Mouse (Mus musculus) activated CD4-positive, CD25-positive, alpha-beta regulatory T cell, adult 4 months (primary cell): Measurements from ENCODE around the gene Stip1. TPM values are rescaled to one million over a fixed set of nuclear protein-coding genes. Genes with fewer than 3 reads are reported as not detected.
"Not testable (repeated sequence)": the region's sequence is repeated elsewhere in the genome, so short reads cannot be mapped to it uniquely, and the experiment has no call there.

Experiments used
- ATAC-seq: one replicate; pipeline ENCODE4 v1.8.0; 2017
- polyA plus RNA-seq, 2 experiments: library from polyadenylated mRNA; unstranded; fragments of 100-300 nt; shearing (Covaris generic); gene quantifications; one replicate each; pipeline ENCODE4 v1.2.1; 2017

Stip1 gene
- 100 to 1,000 TPM; 105 to 165 TPM for polyA plus RNA-seq

- ATAC-seq = peak; percentile 93
Observed at GRCm38 (mm10) chr19:7039841-7040636, at the start of gene Stip1. Gene Stip1 (minus strand): TSS chr19:7039967.

- no peak for ATAC-seq
Observed at GRCm38 (mm10) chr19:7089050-7089449, 49.3 kb upstream of the Stip1 start.

- ATAC-seq = no peak
Observed at GRCm38 (mm10) chr19:7088558-7088957, 48.8 kb upstream of the Stip1 start.

GRCm38 (mm10) chr19:7084734-7085133 is 45.0 kb upstream of the Stip1 start:
- ATAC-seq = no peak

- no peak for ATAC-seq
Observed at GRCm38 (mm10) chr19:7083035-7083794, 43.4 kb upstream of the Stip1 start.

- no peak for ATAC-seq
Observed at GRCm38 (mm10) chr19:7081516-7082266, 41.9 kb upstream of the Stip1 start.

GRCm38 (mm10) chr19:7078271-7078670 is 38.5 kb upstream of the Stip1 start:
- no peak for ATAC-seq

GRCm38 (mm10) chr19:7077666-7078065 is 37.9 kb upstream of the Stip1 start:
- ATAC-seq = no peak

GRCm38 (mm10) chr19:7075336-7075735 is 35.6 kb upstream of the Stip1 start:
- not testable (repeated sequence) for ATAC-seq

GRCm38 (mm10) chr19:7073997-7074781 is 34.4 kb upstream of the Stip1 start:
- ATAC-seq = no peak

- ATAC-seq = no peak
Observed at GRCm38 (mm10) chr19:7072221-7072620, 32.5 kb upstream of the Stip1 start.

- no peak for ATAC-seq
Observed at GRCm38 (mm10) chr19:7070775-7071174, 31.0 kb upstream of the Stip1 start.

GRCm38 (mm10) chr19:7069781-7070763 is 30.3 kb upstream of the Stip1 start:
- no peak for ATAC-seq

- no peak for ATAC-seq
Observed at GRCm38 (mm10) chr19:7068661-7069531, 29.1 kb upstream of the Stip1 start.

- ATAC-seq = peak; percentile 40
Observed at GRCm38 (mm10) chr19:7068136-7068535, 28.4 kb upstream of the Stip1 start.

GRCm38 (mm10) chr19:7067344-7068050 is 27.7 kb upstream of the Stip1 start:
- ATAC-seq = no peak

GRCm38 (mm10) chr19:7066828-7067342 is 27.1 kb upstream of the Stip1 start:
- ATAC-seq = no peak

- peak; percentile 54 for ATAC-seq
Observed at GRCm38 (mm10) chr19:7066034-7066827, 26.5 kb upstream of the Stip1 start.
